Mouse (Mus musculus) G1E (cell line): ENCODE measurements around the gene Stambpl1.

Experiments
- CTCF ChIP-seq: IDR thresholded peaks from 2 replicates; pipeline ENCODE4 v1.5.1; 2012; ENCODE audit warnings: low read depth, low read length, inconsistent platforms, mixed read lengths
- GATA1 ChIP-seq: IDR thresholded peaks from 2 replicates; pipeline ENCODE4 v1.6.1; 2012; ENCODE audit warnings: borderline replicate concordance, low read length, inconsistent platforms, mixed read lengths
- POLR2AphosphoS5 ChIP-seq: IDR thresholded peaks from 2 replicates; pipeline ENCODE4 v1.6.1; 2012; ENCODE audit warnings: low read depth, low read length, inconsistent platforms; ENCODE audit not compliant: insufficient replicate concordance
- TAL1 ChIP-seq: conservative IDR thresholded peaks from 2 replicates; pipeline ENCODE4 v1.6.1; 2012; ENCODE audit warnings: low read depth, low read length, inconsistent platforms, mixed read lengths

- TF ChIP-seq POLR2AphosphoS5 = no peak
- TF ChIP-seq CTCF = no peak
- TF ChIP-seq GATA1 = no peak
- TF ChIP-seq TAL1 = no peak
Measured at GRCm38 (mm10) chr19:34254880-34255681, 63.1 kb downstream of the Stambpl1 start, which contains the start of gene Acta2.
